Mouse (Mus musculus): Measurements from ENCODE around the gene Xpo4.

- TF ChIP-seq CTCF (IDR thresholded peaks at IDR 0.05; ENCODE audit: insufficient read depth, low read depth, low read length) (no peak), POLR2A (IDR thresholded peaks at IDR 0.05; ENCODE audit: insufficient read depth, low read depth, low read length) (no peak)
Observed at GRCm38 (mm10) chr14:57593279-57593678, 72.0 kb downstream of the Xpo4 start.
